Mouse (Mus musculus): ENCODE data around the gene Inpp5b. TPM values are rescaled to one million over a fixed set of nuclear protein-coding genes. Genes with fewer than 3 reads are reported as not detected.

The Inpp5b gene
- polyA plus RNA-seq (2017; shearing (Covaris generic)): 151 TPM

DNA sequence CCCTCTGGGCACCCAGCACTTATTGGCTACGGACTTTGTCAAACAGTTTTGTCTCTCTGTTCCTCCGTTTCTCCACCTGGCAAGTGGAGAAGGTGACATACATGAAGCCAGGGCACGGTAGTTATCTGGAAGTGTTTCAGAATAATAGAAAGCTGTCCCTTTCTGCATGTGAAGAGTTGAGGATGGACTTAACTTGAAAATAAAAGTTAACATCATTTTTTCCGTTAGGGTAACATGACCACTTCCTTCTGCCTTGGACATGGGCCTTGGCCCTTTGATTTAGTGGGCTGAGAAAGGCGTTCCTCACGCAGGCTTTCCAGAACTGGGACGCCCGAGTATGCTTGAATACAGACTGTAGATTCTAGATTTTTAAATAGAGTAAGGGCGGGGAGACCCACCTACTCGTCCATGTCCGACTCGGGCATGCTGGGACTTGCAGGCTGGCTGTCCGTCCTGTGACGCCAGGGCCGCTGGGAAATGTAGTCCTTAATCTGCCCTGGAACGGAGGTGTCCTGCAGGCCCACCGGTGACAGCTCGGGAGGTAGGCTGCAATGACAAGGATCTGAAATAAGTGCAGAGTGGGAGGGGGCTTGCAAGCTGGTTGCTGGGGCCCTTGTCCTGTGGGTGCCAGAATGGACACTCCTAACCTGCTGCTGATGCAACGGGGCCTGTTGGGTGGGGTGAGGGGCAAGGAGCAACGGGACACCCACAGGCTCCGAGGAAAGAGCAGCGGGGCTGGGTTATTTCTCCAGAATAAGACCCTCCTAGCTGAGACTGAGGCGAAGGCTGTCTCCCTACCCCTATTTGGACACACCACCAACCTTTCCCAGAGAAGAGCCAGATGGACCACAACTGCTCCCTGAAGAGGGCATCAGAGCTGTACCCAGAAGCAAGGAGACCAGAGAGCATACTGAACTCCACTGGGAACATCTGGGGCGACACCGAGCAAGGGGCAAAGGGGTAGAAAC lies at the start of gene Inpp5b:
TSS of gene Inpp5b (plus strand) at position 475 of the 968 bp plus-strand sequence.

DNA sequence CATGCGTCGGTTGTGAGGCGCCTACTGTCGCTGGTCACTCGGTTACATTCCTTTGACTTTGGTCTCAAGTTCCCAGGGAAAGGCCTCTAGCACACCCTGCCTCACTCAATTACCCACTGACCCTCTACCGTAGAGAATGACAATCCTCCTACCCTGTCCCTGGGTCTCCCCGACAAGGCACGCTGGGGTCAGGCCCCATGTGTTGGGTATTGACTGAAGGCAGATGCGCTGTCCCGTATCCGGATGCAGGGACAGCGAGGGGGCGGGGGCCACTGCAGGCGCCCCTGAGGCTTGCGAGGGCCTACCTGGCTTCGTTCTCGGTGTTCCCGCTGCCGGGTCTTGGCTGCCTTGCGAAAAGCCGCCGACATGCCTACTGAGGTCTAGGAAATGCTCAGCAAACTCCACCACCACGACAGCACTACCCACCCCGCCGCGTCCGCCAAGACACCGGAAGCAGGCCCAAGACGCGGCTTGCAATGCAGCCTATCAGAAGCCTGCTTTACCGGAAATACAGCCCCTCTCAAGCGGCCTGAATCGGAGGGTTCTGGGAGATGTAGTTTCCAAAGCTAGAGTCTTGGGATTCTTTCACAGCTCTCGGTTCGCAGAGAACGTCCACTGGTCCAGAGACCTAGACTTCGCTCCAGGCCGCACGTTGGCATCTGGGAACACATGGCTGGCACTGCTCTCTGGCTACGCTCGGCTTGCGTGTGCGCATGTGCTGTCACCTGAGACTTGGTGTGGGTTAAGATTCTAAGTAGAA lies 48.3 kb upstream of the Inpp5b start, which contains the start of gene Utp11:
TSS of gene Utp11 (minus strand) at position 466 of the 760 bp plus-strand sequence.

DNA sequence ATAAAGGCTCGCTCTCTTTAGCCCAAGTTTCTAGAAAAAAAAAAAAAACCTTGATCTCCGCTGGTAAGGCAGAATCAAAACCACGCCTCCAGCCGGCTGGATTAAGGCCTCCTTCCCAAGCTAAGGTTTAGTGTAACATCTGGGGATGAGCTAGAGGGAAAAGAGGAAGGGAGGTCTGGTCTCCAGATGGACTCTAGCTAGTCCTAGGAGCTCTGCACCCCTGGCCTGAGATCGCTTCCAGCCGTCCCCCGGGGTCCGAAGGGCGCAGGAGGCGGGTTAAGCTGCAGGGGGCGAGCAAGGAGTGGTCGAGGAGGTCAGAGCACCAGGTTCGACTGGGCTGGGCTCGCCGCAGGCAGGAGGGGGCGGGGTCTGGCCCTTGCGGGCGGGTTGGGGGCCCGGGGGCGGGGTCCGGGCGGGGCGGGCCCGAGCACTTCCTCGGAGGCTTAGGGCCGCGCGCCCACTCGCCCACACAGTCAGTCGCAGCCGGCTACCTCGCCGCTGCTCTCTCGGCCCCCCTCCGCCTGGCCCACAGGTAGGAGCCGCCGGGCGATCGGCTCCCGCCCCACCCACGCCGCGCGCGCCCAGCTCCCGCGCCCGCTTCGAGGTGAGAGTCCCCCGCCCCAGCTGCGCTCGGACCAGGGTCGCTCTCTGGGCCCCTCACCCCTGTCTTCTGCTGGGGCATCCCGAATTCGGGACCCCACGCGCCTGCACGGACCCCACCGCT lies 41.2 kb upstream of the Inpp5b start, which contains the start of gene Fhl3:
TSS of gene Fhl3 (plus strand) at position 454 of the 724 bp plus-strand sequence.

DNA sequence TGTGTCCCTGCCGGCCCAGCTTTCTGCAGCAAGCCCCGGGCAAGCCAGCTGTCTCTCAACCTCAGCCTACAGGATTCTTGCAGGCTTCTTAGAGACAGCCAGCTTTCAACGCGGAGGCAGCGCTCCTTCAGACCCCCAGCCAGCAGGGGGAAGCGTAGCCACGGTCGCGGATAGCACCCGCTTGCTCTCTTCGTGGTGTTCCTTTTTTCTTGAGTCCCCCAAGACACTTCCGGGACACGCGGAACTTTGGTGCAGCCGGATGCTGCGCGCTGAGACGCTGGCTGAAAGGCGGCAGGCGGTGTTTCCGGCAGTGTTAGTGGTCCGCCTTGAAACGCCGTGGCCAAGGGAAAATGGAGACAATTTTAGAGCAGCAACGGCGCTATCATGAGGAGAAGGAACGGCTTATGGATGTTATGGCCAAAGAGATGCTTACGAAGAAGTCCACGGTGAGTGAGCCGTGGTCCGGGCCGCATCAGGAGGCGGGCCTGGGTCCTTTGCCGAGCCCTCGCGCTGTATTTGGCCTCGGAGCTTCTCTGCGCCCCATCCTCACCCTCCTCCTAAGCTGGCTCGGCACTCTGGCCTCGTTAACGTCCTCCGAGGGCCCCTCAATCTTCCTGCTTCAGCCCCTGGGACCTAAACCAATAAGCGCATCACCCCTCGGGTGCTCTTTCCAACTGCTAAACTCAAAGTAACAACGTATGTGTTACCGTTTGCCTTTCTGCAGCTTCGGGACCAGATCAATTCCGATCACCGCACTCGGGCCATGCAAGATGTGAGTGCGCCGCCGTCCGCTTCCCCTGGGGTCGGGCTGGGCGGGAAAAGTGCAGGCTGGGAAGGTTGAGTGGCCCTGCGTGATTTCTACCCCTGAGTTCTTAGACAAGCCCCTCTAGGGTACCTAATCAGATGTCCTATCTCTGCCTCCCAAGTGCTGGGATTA lies 26.8 kb upstream of the Inpp5b start, which contains the start of gene Sf3a3:
TSS of gene Sf3a3 (plus strand) at position 232 of the 937 bp plus-strand sequence.

DNA sequence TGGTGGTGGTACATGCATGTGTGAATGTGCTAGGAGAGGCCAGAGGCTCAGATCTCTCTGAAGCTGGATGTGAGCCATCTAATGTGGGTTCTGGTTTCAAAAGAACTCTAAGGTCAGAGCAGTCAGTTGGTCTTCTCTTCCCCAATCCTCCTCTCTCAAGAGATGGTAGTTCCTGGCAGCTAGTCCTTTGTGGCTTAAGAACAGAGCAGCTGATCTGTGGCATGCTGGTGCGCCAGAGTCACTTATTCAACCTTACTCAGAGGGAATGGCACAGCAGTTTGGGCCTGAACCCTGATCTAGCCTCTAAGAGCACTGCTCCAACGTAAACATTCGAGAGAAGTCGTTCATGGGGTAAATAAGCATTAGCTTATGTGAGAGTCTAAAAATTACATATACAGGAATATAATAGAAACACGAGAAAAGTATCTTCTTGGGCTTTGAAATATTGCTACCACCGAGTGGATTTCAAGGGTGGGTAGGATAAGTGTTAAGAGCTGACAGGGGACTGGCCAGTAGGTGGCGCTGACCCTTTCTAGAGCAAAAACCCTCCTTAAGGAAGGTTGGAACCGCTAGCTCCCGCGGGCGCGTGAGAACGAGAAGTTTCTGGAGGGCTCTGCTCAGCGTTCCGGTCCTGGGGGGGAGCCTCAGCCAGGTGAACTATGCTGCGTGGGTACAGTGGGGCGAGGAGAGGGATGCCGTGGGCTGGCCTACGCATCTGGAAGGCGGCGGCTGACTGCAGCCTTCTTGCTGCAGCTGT lies 60.1 kb downstream of the Inpp5b start, which contains the start of gene Mtf1:
TSS of gene Mtf1 (plus strand) at position 553 of the 757 bp plus-strand sequence.

DNA sequence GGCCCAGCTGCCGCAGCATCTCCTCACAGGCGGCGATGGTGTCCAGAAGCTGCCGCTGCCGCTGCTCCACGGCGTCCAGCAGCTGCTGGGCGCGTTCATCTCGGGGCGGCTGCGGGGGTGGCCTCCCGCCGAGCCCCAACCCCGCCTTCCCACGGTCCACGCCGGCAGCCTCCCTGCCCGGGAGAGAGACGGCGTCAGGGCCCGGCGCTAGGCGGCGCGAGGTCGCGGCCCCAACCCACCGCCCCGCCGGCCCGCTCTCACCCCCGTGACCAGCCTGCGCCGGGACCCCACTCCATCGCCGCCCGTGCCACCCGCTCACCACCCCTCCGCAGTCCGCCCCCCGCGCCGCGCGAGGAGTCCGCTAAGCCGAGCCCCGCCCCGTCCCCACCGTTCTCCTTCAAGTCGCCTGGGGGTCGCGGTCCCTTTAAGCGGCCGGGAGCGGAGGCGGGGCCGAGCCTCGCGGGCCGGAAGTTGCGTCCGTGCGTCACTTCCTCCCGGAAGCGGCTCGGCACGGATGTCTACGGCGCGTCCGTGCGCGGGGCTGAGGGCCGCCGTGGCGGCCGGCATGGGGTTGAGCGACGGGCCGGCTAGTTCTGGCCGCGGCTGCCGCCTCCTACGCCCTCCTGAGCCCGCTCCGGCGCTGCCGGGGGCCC lies 108.7 kb downstream of the Inpp5b start, which contains the start of gene Yrdc:
TSS of gene Yrdc (plus strand) at position 419 of the 653 bp plus-strand sequence.

Other genes starting within 250 kb of the Inpp5b start
- gene 3100002H09Rik, start 131.0 kb upstream of the Inpp5b start, polyA plus RNA-seq (2017; shearing (Covaris generic)): not detected
- not detected for gene Pou3f1, start 85.0 kb upstream of the Inpp5b start, polyA plus RNA-seq (2017; shearing (Covaris generic))
- 76.9 TPM for gene Utp11, start 48.2 kb upstream of the Inpp5b start, polyA plus RNA-seq (2017; shearing (Covaris generic))
- gene Fhl3, start 41.1 kb upstream of the Inpp5b start, polyA plus RNA-seq (2017; shearing (Covaris generic)): 0.82 TPM
- 141 TPM for gene Sf3a3, start 27.1 kb upstream of the Inpp5b start, polyA plus RNA-seq (2017; shearing (Covaris generic))
- 26.5 TPM for gene Mtf1, start 60.3 kb downstream of the Inpp5b start, polyA plus RNA-seq (2017; shearing (Covaris generic))
- gene Yrdc, start 108.8 kb downstream of the Inpp5b start, polyA plus RNA-seq (2017; shearing (Covaris generic)): 2.3 TPM
- gene 1110065P20Rik, start 109.3 kb downstream of the Inpp5b start, polyA plus RNA-seq (2017; shearing (Covaris generic)): 4.4 TPM
- gene Maneal, start 120.3 kb downstream of the Inpp5b start, polyA plus RNA-seq (2017; shearing (Covaris generic)): 0.24 TPM
- gene Epha10, start 139.0 kb downstream of the Inpp5b start, polyA plus RNA-seq (2017; shearing (Covaris generic)): not detected
- gene 9930104L06Rik, start 195.2 kb downstream of the Inpp5b start, polyA plus RNA-seq (2017; shearing (Covaris generic)): 19.3 TPM
- gene Cdca8, start 197.5 kb downstream of the Inpp5b start, polyA plus RNA-seq (2017; shearing (Covaris generic)): 11.3 TPM
- gene Rspo1, start 244.6 kb downstream of the Inpp5b start, polyA plus RNA-seq (2017; shearing (Covaris generic)): not detected